Mouse (Mus musculus) lung, adult 2 months (tissue): ENCODE data around the gene Zbtb37. TPM values are rescaled to one million over a fixed set of nuclear protein-coding genes. Genes with fewer than 3 reads are reported as not detected.
"Not testable (repeated sequence)": the region's sequence is repeated elsewhere in the genome, so short reads cannot be mapped to it uniquely, and the experiment has no call there.

Experiments used
- DNase-seq: peaks from one replicate; pipeline ENCODE4 v3.0.0; 2022
- H3K4me1 ChIP-seq: fragments of 200-500 bp; 2 replicates; pipeline ENCODE4 v1.6.1; 2011; ENCODE audit warnings: low read length; ENCODE audit not compliant: control insufficient read depth, insufficient read depth
- H3K4me3 ChIP-seq: fragments of 200-500 bp; replicated peaks from 2 replicates; pipeline ENCODE3; 2011; ENCODE audit warnings: low read depth, mild to moderate bottlenecking, control low read depth, low read length; ENCODE audit errors: extremely low read depth
- CTCF ChIP-seq: fragments of 200-500 bp; IDR thresholded peaks from 2 replicates; pipeline ENCODE4 v1.5.1; 2011; ENCODE audit warnings: mild to moderate bottlenecking, low read length, control low read depth; ENCODE audit not compliant: insufficient read depth
- POLR2A ChIP-seq: fragments of 200-500 bp; IDR thresholded peaks from 2 replicates; pipeline ENCODE4 v1.6.1; 2011; ENCODE audit warnings: low read depth, mild to moderate bottlenecking, control low read depth, low read length, borderline replicate concordance; ENCODE audit errors: extremely low read depth
- WGBS: fragments of 180-500 bp; shearing (Covaris S2); methylation state at CpG from one replicate; pipeline ENCODE4 v1.1.7; 2018; 5-methylcytosine and 5-hydroxymethylcytosine counted together
- polyA plus RNA-seq: library from polyadenylated mRNA; depleted of rRNA; stranded (reverse); fragments of >200 nt; gene quantifications from 2 replicates; pipeline ENCODE4 v1.2.3, GENCODE M21; 2012

The Zbtb37 gene
- polyA plus RNA-seq, 1 experiment = 3.4 TPM

- TF ChIP-seq CTCF (no peak), POLR2A (no peak)
- WGBS = 1% methylated on average over 21 of the region's 21 CpGs
These were observed 704 bp downstream of the Zbtb37 start for GRCm38 (mm10) chr1:161033856-161034434.

DNA sequence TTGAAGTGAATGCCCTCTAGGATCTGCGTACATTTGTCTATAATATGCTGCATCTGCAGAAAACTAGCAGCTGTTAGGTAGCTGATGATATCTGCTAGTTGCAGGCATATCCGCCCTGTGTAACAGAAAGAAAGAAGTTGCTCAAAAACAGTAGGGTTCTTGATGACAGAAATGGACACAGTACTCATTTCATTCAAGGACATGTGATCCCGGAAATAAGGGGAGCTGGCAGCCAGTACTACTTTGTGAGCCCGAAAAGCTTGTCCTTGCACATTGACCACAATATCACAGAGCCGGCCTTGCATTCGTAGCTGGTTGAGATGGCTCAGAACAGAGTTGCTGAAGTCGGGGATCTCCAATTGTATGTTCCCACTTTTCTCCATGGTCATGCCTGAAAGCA lies 2.3 kb downstream of the Zbtb37 start:
- WGBS = 91% methylated on average over 7 of the region's 7 CpGs
- Histone ChIP-seq H3K4me3 (no peak overlapping the region), H3K4me1 (peaks cover 13% of the 10 kb centered on the region)
- no peak for DNase-seq
- TF ChIP-seq CTCF (no peak), POLR2A (no peak)

More at GRCm38 (mm10) chr1:161033856-161034434, 704 bp downstream of the Zbtb37 start:
- Histone ChIP-seq H3K4me1 (peaks cover 13% of the 10 kb centered on the region), H3K4me3 (peak overlapping the region; percentile 96)
- no peak for DNase-seq

GRCm38 (mm10) chr1:161031881-161032280 lies 2.8 kb downstream of the Zbtb37 start:
- H3K4me3 ChIP-seq = no peak overlapping the region
- peaks cover 12% of the 10 kb centered on the region for H3K4me1 ChIP-seq
- WGBS = 93% methylated on average over 9 of the region's 9 CpGs
- TF ChIP-seq CTCF (no peak), POLR2A (no peak)
- DNase-seq = no peak

- TF ChIP-seq POLR2A (no peak), CTCF (no peak)
- DNase-seq = no peak
- no peak overlapping the region for H3K4me3 ChIP-seq
- no peaks in the 10 kb centered on the region; the same call in 1 of the 2 replicates for H3K4me1 ChIP-seq
- WGBS = 88% methylated on average over 3 of the region's 3 CpGs
These were observed 4.6 kb downstream of the Zbtb37 start for GRCm38 (mm10) chr1:161030058-161030457.

GRCm38 (mm10) chr1:161028427-161028826 lies 6.2 kb downstream of the Zbtb37 start:
- not testable (repeated sequence) for H3K4me3 ChIP-seq, H3K4me1 ChIP-seq, DNase-seq
- WGBS = 84% methylated on average over 1 of the region's 1 CpGs

GRCm38 (mm10) chr1:161027196-161027595 lies 7.5 kb downstream of the Zbtb37 start:
- 85% methylated on average over 2 of the region's 2 CpGs for WGBS
- Histone ChIP-seq H3K4me1 (no peaks in the 10 kb centered on the region; the same call in 1 of the 2 replicates), H3K4me3 (no peak overlapping the region)
- no peak for TF ChIP-seq POLR2A
- TF ChIP-seq CTCF = no peak
- DNase-seq = no peak

GRCm38 (mm10) chr1:161025410-161026210 lies 9.0 kb downstream of the Zbtb37 start:
- 67% methylated on average over 5 of the region's 5 CpGs for WGBS
- TF ChIP-seq POLR2A = no peak
- no peak for TF ChIP-seq CTCF
- no peak for DNase-seq

GRCm38 (mm10) chr1:161020051-161020450 lies 14.6 kb downstream of the Zbtb37 start:
- Histone ChIP-seq H3K4me3 (no peak overlapping the region), H3K4me1 (no peaks in the 10 kb centered on the region)
- TF ChIP-seq POLR2A (no peak), CTCF (no peak)
- no peak for DNase-seq
- 96% methylated on average over 14 of the region's 14 CpGs for WGBS

More at GRCm38 (mm10) chr1:161025410-161026210, 9.0 kb downstream of the Zbtb37 start:
- no peak overlapping the region for H3K4me3 ChIP-seq
- no peaks in the 10 kb centered on the region; the same call in 1 of the 2 replicates for H3K4me1 ChIP-seq

DNA sequence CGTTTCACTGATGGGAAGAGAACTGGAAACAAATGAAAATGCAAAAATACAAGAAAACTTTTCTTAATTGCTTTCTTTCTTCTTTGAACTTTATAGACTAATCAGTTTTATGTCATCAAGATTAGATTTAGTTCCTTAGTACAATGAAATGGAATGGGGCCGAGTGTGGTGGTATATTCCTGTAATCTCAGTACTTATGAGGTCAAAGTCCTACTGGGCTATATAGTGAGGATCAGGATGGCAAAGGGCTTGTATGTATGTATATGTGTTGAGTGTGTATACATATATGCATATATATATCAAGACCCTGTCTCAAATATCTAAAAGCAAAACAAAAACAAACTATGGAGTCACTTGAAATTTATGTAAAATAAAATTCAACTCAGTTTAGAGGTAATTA lies 18.3 kb downstream of the Zbtb37 start:
- TF ChIP-seq POLR2A (no peak), CTCF (no peak)
- Histone ChIP-seq H3K4me1 (no peaks in the 10 kb centered on the region), H3K4me3 (no peak overlapping the region)
- WGBS = 87% methylated on average over 2 of the region's 2 CpGs
- no peak for DNase-seq

- Histone ChIP-seq H3K4me1 (no peaks in the 10 kb centered on the region; the same call in 1 of the 2 replicates), H3K4me3 (no peak overlapping the region)
- WGBS = 69% methylated on average over 4 of the region's 4 CpGs
- no peak for DNase-seq
- TF ChIP-seq POLR2A (no peak), CTCF (no peak)
These were observed 24.2 kb downstream of the Zbtb37 start for GRCm38 (mm10) chr1:161010436-161010835.

DNA sequence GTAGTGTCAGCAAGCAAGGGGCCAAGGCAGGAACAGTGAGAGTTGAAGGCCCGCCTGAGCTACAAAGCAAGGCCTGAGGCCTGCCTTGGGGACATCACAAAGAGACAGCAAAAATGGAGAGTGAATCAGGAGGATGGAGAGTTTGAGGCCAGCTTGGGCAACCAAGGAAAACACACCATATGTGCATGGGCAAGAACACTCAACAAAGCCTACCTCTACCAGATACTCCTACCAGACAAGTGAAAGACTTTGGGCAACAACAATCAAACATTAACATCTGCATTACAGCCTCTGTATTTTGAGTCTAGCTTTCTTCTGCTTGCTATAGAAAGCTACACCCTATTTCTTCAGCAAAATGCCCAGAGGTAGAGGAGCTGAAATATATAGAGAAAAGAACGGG lies 26.6 kb downstream of the Zbtb37 start:
- TF ChIP-seq POLR2A (no peak), CTCF (no peak)
- no peak for DNase-seq
- WGBS = 86% methylated on average over 2 of the region's 2 CpGs
- Histone ChIP-seq H3K4me3 (no peak overlapping the region), H3K4me1 (no peaks in the 10 kb centered on the region; the same call in 1 of the 2 replicates)
